Mouse (Mus musculus) limb, embryonic 15.5 days (tissue): ENCODE results near the gene Anxa9. TPM values are rescaled to one million over a fixed set of nuclear protein-coding genes. Genes with fewer than 3 reads are reported as not detected.
"Not testable (repeated sequence)": the region's sequence is repeated elsewhere in the genome, so short reads cannot be mapped to it uniquely, and the experiment has no call there.

Source experiments
- ATAC-seq: fragments of 200-750 bp; cut with Nextera tagmentation; 2 replicates; pipeline ENCODE4 v1.8.0; 2017; ENCODE audit warnings: low read depth, moderate TSS enrichment; ENCODE audit not compliant: insufficient number of reproducible peaks, low FRiP score, low TSS enrichment
- H3K27ac ChIP-seq: fragments of 300-500 bp; sonication (generic); 2 replicates; pipeline ENCODE4 v1.5.1; 2015; ENCODE audit warnings: moderate library complexity, mild to moderate bottlenecking, inconsistent platforms
- H3K27me3 ChIP-seq: fragments of 300-500 bp; sonication (generic); 2 replicates; pipeline ENCODE4 v1.6.1; 2015; ENCODE audit warnings: inconsistent platforms
- H3K36me3 ChIP-seq: fragments of 300-500 bp; sonication (generic); 2 replicates; pipeline ENCODE4 v1.6.1; 2015; ENCODE audit warnings: inconsistent platforms
- H3K4me1 ChIP-seq: fragments of 300-500 bp; sonication (generic); 2 replicates; pipeline ENCODE4 v1.6.1; 2015; ENCODE audit warnings: inconsistent platforms
- H3K4me2 ChIP-seq: fragments of 300-500 bp; sonication (generic); 2 replicates; pipeline ENCODE4 v1.6.1; 2015; ENCODE audit warnings: mild to moderate bottlenecking, inconsistent platforms
- H3K4me3 ChIP-seq: fragments of 300-500 bp; sonication (generic); 2 replicates; pipeline ENCODE4 v1.5.1; 2015; ENCODE audit warnings: mild to moderate bottlenecking, inconsistent platforms
- H3K9ac ChIP-seq: fragments of 300-500 bp; sonication (generic); 2 replicates; pipeline ENCODE4 v1.6.1; 2015; ENCODE audit warnings: inconsistent platforms
- H3K9me3 ChIP-seq: fragments of 300-500 bp; sonication (generic); 2 replicates; pipeline ENCODE4 v1.6.1; 2016; ENCODE audit warnings: inconsistent platforms
- WGBS: fragments of 180-500 bp; shearing (Covaris S2); methylation state at CpG from one replicate; pipeline ENCODE4 v1.1.7; 2015; 5-methylcytosine and 5-hydroxymethylcytosine counted together
- polyA plus RNA-seq: library from polyadenylated mRNA; unstranded; fragments of >200 nt; fragmentation: Nextera tagmentation; extraction: Ambion mirVana; gene quantifications from 2 replicates; pipeline ENCODE4 v1.2.1, GENCODE M21; 2015

Gene Anxa9
- polyA plus RNA-seq: 12.5 and 15.1 TPM in 2 replicates

DNA sequence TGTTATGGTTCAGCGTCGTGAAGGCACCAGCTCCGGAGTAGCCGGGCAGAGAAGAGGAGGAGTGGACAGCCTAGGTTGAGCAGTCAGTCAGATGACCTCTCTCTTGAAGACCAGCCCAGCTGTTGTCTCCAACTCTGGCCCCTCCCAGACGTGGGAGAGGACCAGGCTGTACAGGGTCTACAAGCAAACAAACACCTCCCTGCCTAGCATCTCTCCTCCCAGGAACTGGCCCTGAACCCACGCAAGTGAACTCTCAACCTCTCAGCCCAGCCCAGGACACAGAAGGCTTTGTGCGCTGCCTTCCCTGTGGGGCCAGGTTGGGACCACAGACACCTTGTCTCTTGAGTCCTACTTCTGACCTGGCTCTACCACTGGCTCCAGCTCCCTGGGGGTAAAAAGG lies at the start of gene Anxa9:
Anxa9 (minus strand) TSS at position 77 of the 400 bp plus-strand sequence.
- H3K9me3 ChIP-seq: no peaks in the 10 kb centered on the region
- H3K27me3 ChIP-seq: no peaks in the 10 kb centered on the region
- no peaks in the 10 kb centered on the region for H3K36me3 ChIP-seq
- 0 out of 2 replicates have a peak, but pooled peaks cover 3% of the 10 kb centered on the region for H3K4me1 ChIP-seq
- H3K27ac ChIP-seq: peak within 1 kb of the TSS; percentile 72
- 59% methylated on average over 7 of the region's 7 CpGs for WGBS
- H3K4me3 ChIP-seq: no peak within 1 kb of the TSS
- H3K4me2 ChIP-seq: no peak within 1 kb of the TSS
- ATAC-seq: 0 out of 2 replicates have a peak, but pooled peaks have one; percentile 24
- no peak within 1 kb of the TSS for H3K9ac ChIP-seq

GRCm38 (mm10) chr3:95355911-95356544 lies 49.1 kb upstream of the Anxa9 start:
- H3K27ac ChIP-seq, H3K4me2 ChIP-seq, H3K27me3 ChIP-seq, ATAC-seq, H3K9ac ChIP-seq, H3K4me1 ChIP-seq, H3K9me3 ChIP-seq: not testable (repeated sequence)
- H3K36me3 ChIP-seq: peaks cover 22% of the 10 kb centered on the region
- WGBS: 19% methylated on average over 10 of the region's 19 CpGs
- peak overlapping the region; percentile 47 for H3K4me3 ChIP-seq

- ATAC-seq: no peak
- Histone ChIP-seq H3K4me3 (no peak overlapping the region), H3K4me1 (no peaks in the 10 kb centered on the region), H3K4me2 (no peak overlapping the region), H3K9me3 (no peaks in the 10 kb centered on the region), H3K27ac (no peak overlapping the region), H3K9ac (no peak overlapping the region), H3K36me3 (peaks cover 75% of the 10 kb centered on the region), H3K27me3 (no peaks in the 10 kb centered on the region)
Measured at GRCm38 (mm10) chr3:95349491-95349890, 42.5 kb upstream of the Anxa9 start.

DNA sequence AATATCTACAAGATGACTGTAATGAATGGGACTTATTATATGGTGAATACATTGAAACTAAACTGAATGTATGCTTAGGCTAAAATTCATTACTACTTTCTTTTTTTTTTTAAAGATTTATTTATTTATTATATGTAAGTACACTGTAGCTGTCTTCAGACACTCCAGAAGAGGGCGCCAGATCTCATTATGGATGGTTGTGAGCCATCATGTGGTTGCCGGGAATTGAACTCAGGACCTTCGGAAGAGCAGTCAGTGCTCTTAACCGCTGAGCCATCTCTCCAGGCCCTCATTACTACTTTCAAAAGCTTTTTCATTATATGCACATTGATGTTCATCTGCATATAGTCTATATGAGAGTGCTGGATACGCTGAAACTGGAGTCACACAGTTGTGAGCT lies 41.4 kb upstream of the Anxa9 start:
- H3K4me2 ChIP-seq, H3K9ac ChIP-seq, ATAC-seq, H3K9me3 ChIP-seq, H3K4me3 ChIP-seq, H3K27ac ChIP-seq, H3K27me3 ChIP-seq, H3K4me1 ChIP-seq: not testable (repeated sequence)
- peaks cover 76% of the 10 kb centered on the region for H3K36me3 ChIP-seq
- WGBS: 92% methylated on average over 5 of the region's 5 CpGs

GRCm38 (mm10) chr3:95346454-95346853 lies 39.5 kb upstream of the Anxa9 start:
- 94% methylated on average over 7 of the region's 7 CpGs for WGBS

DNA sequence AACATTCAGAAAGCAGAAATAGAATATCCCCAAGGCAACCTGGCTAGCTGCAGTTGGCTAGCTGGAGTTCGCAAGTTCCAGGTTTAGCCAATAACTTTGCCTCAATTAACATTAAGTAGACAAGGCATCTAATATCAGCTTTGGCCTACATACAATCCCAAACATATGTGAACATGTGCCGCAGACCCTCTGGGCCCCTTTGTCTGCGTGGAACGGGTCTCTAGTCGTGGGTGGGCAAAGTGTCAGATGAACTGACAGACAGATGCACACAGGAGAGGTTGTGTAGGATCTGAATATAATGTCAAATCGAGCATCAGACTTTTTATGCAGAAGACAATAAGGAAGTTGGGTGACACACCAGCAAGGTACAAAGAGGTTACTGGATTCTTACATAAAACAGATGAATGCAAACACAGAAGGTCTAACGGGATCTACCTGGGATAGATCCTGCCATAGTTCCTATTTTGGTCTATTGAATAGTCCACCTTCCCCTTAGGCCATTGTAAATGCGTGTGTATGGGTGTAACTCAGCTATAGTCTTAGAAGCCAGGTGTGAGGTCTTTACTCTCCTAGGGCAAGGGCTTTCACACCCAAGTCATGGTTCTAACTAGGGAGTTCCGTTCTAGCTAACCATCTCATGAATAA lies 36.5 kb upstream of the Anxa9 start:
- H3K4me2 ChIP-seq, ATAC-seq, H3K9ac ChIP-seq, H3K9me3 ChIP-seq, H3K27ac ChIP-seq, H3K4me3 ChIP-seq, H3K27me3 ChIP-seq, H3K4me1 ChIP-seq: not testable (repeated sequence)
- H3K36me3 ChIP-seq: peaks cover 86% of the 10 kb centered on the region
- WGBS: 92% methylated on average over 9 of the region's 9 CpGs

More at GRCm38 (mm10) chr3:95346454-95346853, 39.5 kb upstream of the Anxa9 start:
- no peak overlapping the region for H3K9ac ChIP-seq
- H3K36me3 ChIP-seq: peaks cover 78% of the 10 kb centered on the region
- H3K4me2 ChIP-seq: no peak overlapping the region
- no peak overlapping the region for H3K4me3 ChIP-seq
- H3K27me3 ChIP-seq: no peaks in the 10 kb centered on the region
- no peak for ATAC-seq
- no peaks in the 10 kb centered on the region for H3K9me3 ChIP-seq
- H3K4me1 ChIP-seq: no peaks in the 10 kb centered on the region
- no peak overlapping the region for H3K27ac ChIP-seq

DNA sequence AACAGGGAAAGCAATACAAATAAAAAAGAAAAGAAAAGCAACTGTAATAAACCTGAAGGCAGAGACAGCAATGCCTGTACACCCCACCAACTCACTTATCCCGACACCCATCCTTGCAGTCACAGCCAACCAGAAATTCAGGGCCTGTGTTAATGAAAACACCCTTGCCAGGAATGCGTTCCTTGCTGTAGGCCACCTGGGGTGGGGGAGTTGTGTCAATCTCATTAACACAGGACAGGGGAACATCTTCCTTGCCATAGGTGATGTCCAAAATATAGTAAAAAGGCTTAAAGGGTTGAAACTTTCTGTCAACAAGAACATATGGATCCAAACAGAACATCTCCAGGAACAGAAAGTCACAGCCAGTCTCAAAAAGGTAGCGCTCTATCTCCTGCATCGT lies 31.3 kb upstream of the Anxa9 start:
- 92% methylated on average over 4 of the region's 4 CpGs for WGBS
- Histone ChIP-seq H3K27me3 (no peaks in the 10 kb centered on the region), H3K9ac (no peak overlapping the region), H3K27ac (no peak overlapping the region), H3K4me3 (no peak overlapping the region), H3K36me3 (peaks cover 93% of the 10 kb centered on the region), H3K9me3 (no peaks in the 10 kb centered on the region), H3K4me1 (no peaks in the 10 kb centered on the region), H3K4me2 (no peak overlapping the region)
- ATAC-seq: no peak

GRCm38 (mm10) chr3:95337345-95337744 lies 30.4 kb upstream of the Anxa9 start:
- no peak overlapping the region for H3K4me2 ChIP-seq
- H3K9ac ChIP-seq: no peak overlapping the region
- no peaks in the 10 kb centered on the region for H3K9me3 ChIP-seq
- ATAC-seq: no peak
- H3K27me3 ChIP-seq: no peaks in the 10 kb centered on the region
- peaks cover 93% of the 10 kb centered on the region for H3K36me3 ChIP-seq
- no peak overlapping the region for H3K27ac ChIP-seq
- 96% methylated on average over 4 of the region's 4 CpGs for WGBS
- no peak overlapping the region for H3K4me3 ChIP-seq
- no peaks in the 10 kb centered on the region for H3K4me1 ChIP-seq

DNA sequence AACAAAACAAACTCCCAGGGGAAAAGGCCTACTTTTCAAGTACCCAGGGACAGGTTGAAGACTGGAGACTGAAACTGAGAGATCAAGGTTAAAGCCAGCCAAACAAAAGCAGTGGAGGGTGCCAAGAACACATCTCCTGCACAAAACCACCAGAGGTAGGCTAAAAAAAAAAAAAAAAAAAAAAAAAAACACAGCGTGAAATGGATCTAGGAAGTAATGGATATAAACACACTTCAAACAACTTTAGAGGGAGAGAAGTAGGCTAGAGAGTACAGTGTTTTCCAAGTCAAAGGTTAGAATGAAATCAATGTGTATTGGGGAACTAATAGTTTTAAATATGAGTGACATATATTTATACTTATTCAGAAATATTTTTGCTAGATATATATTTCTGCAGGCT lies 24.6 kb upstream of the Anxa9 start:
- H3K4me2 ChIP-seq: no peak overlapping the region
- no peaks in the 10 kb centered on the region for H3K27me3 ChIP-seq
- H3K4me1 ChIP-seq: no peaks in the 10 kb centered on the region
- no peak overlapping the region for H3K9ac ChIP-seq
- no peaks in the 10 kb centered on the region for H3K9me3 ChIP-seq
- peaks cover 84% of the 10 kb centered on the region for H3K36me3 ChIP-seq
- H3K4me3 ChIP-seq: no peak overlapping the region
- 67% methylated on average over 1 of the region's 1 CpGs for WGBS
- H3K27ac ChIP-seq: no peak overlapping the region
- ATAC-seq: no peak

- no peaks in the 10 kb centered on the region for H3K27me3 ChIP-seq
- H3K9me3 ChIP-seq: no peaks in the 10 kb centered on the region
- no peaks in the 10 kb centered on the region for H3K4me1 ChIP-seq
- H3K36me3 ChIP-seq: peaks cover 85% of the 10 kb centered on the region
- H3K27ac ChIP-seq: no peak overlapping the region
- H3K4me3 ChIP-seq: no peak overlapping the region
- H3K9ac ChIP-seq: no peak overlapping the region
- H3K4me2 ChIP-seq: no peak overlapping the region
- 86% methylated on average over 1 of the region's 1 CpGs for WGBS
- ATAC-seq: no peak
Measured at GRCm38 (mm10) chr3:95328803-95329404, 21.9 kb upstream of the Anxa9 start.

DNA sequence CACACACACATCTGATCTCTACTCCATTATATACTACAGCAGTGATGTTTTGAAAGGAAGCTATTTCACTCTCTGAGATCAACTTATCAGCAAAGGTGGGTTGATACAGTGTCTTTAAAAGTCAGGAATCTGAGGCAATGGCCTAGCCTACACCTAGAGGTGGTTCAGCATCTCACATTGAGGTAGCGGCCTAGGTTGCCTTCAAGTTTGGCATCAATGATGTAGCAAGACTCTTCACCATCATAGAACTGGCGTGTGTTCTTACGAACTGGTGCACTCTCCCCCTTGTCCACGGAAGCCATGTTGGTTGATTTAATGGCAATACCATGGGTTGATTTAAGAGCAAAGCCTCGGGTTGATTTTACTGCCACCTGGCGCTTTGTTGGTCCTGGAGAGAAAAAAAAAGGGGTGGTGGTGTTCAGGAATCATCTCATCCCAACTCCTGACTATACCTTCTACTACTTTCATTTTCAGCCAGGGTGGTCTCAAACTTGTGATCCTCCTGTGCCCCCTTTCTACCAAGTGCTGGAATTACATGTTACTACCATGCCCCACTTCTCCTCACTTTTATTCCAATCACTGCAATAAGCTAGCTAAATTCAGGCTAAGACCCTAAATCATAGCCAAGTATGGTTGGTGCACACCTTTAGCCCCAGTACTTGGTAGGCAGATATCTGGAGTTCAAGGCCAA lies 17.6 kb upstream of the Anxa9 start:
- H3K4me1 ChIP-seq: no peaks in the 10 kb centered on the region
- no peak overlapping the region for H3K27ac ChIP-seq
- no peaks in the 10 kb centered on the region for H3K9me3 ChIP-seq
- H3K4me3 ChIP-seq: no peak overlapping the region
- no peak overlapping the region for H3K9ac ChIP-seq
- WGBS: 90% methylated on average over 6 of the region's 6 CpGs
- H3K36me3 ChIP-seq: peaks cover 95% of the 10 kb centered on the region
- no peak overlapping the region for H3K4me2 ChIP-seq
- no peaks in the 10 kb centered on the region for H3K27me3 ChIP-seq
- no peak for ATAC-seq

DNA sequence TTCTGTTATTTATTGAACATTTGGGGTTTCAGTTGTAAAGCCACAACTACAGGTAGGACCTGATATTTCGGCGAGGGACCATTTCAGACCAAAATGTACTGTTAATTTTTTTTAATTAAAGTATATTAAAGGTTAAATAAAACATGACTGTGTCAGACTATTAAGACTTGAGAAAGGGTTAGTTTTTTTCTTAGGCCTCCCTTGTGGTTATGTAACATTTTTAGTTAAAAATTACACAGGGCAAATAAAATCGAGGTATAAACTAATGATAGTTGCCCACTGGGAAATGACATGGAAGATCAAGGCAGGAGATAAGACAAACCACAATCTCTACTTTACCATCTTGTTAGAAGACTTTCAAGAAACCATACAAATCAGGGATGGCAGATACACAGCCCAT lies 16.5 kb upstream of the Anxa9 start:
- H3K4me1 ChIP-seq: peaks cover 7% of the 10 kb centered on the region
- no peaks in the 10 kb centered on the region for H3K27me3 ChIP-seq
- no peaks in the 10 kb centered on the region for H3K9me3 ChIP-seq
- ATAC-seq: no peak
- H3K9ac ChIP-seq: no peak overlapping the region
- no peak overlapping the region for H3K4me2 ChIP-seq
- H3K4me3 ChIP-seq: no peak overlapping the region
- H3K36me3 ChIP-seq: peaks cover 88% of the 10 kb centered on the region
- 88% methylated on average over 3 of the region's 3 CpGs for WGBS
- no peak overlapping the region for H3K27ac ChIP-seq
